Mouse (Mus musculus): Measurements from ENCODE around the gene Plin3. TPM values are rescaled to one million over a fixed set of nuclear protein-coding genes. Genes with fewer than 3 reads are reported as not detected.

The Plin3 gene
- total and polyA plus RNA-seq, 3 experiments, result 6.6 to 13.1 TPM; not detected in 1

DNA sequence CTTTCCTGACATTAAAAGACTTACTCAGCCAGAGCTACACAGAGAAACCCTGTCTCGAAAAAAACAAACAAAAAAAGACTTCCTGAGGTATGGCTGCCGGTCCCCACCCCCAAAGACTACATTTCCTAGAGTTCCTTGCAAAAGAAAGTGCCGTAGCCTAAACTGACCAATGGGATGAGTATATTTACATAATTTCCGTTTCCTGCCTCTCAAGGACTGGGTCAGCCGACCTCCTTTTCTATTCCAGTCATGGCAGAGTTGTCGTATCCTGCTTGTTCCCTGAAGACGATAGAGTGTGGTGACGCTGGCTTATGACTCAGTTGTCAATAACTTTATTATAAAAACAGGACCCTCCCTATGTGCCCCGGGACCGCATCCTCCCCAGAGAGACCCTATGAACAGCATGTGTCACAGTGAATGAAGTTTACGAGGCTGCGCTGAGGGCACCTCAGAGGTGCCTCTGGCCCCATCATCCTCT, 23.5 kb downstream of the Plin3 start:
- no peaks in the 10 kb centered on the region for H3K9me3 ChIP-seq (replicated peaks; ENCODE audit: insufficient read depth, low read length)
- peaks cover 0 to 7% of the 10 kb centered on the region in 2 experiments; a peak in 3 of 4 replicates for H3K36me3 ChIP-seq (ENCODE audit: control insufficient read depth in 1 of 2, insufficient read depth in 2 of 2, low read length in 2 of 2)
- peak; percentile 93 for DNase-seq (ENCODE audit: low read depth, low spot score)
- peaks cover 2% of the 10 kb centered on the region; the same call in 1 of the 2 replicates for H3K79me2 ChIP-seq (ENCODE audit: control insufficient read depth, insufficient read depth, low read length, poor library complexity)
- H3K4me3 ChIP-seq (ENCODE audit: control insufficient read depth in 1 of 2, insufficient read depth in 1 of 2, low read depth in 2 of 2, low read length in 2 of 2), result peak overlapping the region; percentile 72 to 74
- H3K27ac ChIP-seq (ENCODE audit: control insufficient read depth, low read depth, low read length), result peak overlapping the region; percentile 87
- peak overlapping the region; percentile 88 for H3K9ac ChIP-seq (ENCODE audit: control insufficient read depth, low read depth, low read length, poor library complexity, severe bottlenecking)
- TF ChIP-seq NELFE (IDR thresholded peaks at IDR 0.05; ENCODE audit: low read depth, low read length) (peak; percentile 84), SIN3A (IDR thresholded peaks at IDR 0.05; ENCODE audit: low read length) (peak; percentile 75), POLR2AphosphoS2 (IDR thresholded peaks at IDR 0.05; ENCODE audit: low read length) (peak; percentile 98), USF1 (IDR thresholded peaks at IDR 0.05; ENCODE audit: low read depth, low read length) (peak; percentile 63; the same call in 1 of the 2 replicates), ETS1 (IDR thresholded peaks at IDR 0.05; ENCODE audit: low read depth, low read length) (0 out of 2 replicates have a peak, but pooled peaks have one; percentile 7), KAT2A (conservative IDR thresholded peaks at IDR 0.05; ENCODE audit: low read depth, low read length) (peak; percentile 82), JUND (IDR thresholded peaks at IDR 0.05; ENCODE audit: low read depth, low read length) (no peak), MAZ (IDR thresholded peaks at IDR 0.05; ENCODE audit: low read depth, low read length) (no peak), MAX (IDR thresholded peaks at IDR 0.05; ENCODE audit: low read length) (0 out of 2 replicates have a peak, but pooled peaks have one; percentile 13), ELF1 (IDR thresholded peaks at IDR 0.05; ENCODE audit: low read depth, low read length) (peak; percentile 67), ZNF384 (IDR thresholded peaks at IDR 0.05; ENCODE audit: low read depth, low read length) (peak; percentile 55; the same call in 1 of the 2 replicates), EP300 (IDR thresholded peaks at IDR 0.05; ENCODE audit: low read depth in 1 of 2, low read length in 2 of 2) (no peak), USF2 (IDR thresholded peaks at IDR 0.05; ENCODE audit: borderline replicate concordance in 1 of 2, insufficient read depth in 1 of 2, low read depth in 1 of 2, low read length in 2 of 2) (no peak), ZMIZ1 (IDR thresholded peaks at IDR 0.05; ENCODE audit: low read depth, low read length) (peak; percentile 95), POLR2A (IDR thresholded peaks at IDR 0.05; ENCODE audit: control insufficient read depth in 1 of 2, insufficient read depth in 1 of 2, low read depth in 1 of 2, low read length in 2 of 2, poor library complexity in 1 of 2) (peak; percentile 63 to 94; a peak in 3 of 4 replicates), TBP (IDR thresholded peaks at IDR 0.05; ENCODE audit: low read depth, low read length) (peak; percentile 61), POLR2AphosphoS5 (IDR thresholded peaks at IDR 0.05; ENCODE audit: borderline replicate concordance, low read depth, low read length) (no peak), HCFC1 (IDR thresholded peaks at IDR 0.05; ENCODE audit: low read depth, low read length) (peak; percentile 97), ZC3H11A (IDR thresholded peaks at IDR 0.05; ENCODE audit: low read depth, low read length) (no peak), CHD2 (IDR thresholded peaks at IDR 0.05; ENCODE audit: low read length) (peak; percentile 47; the same call in 1 of the 2 replicates), TAL1 (IDR thresholded peaks at IDR 0.05; ENCODE audit: low read length) (no peak), TCF12 (IDR thresholded peaks at IDR 0.05; ENCODE audit: low read depth, low read length) (peak; percentile 15; the same call in 1 of the 2 replicates), CHD1 (IDR thresholded peaks at IDR 0.05; ENCODE audit: low read depth, low read length) (no peak)
- peaks cover 0 to 14% of the 10 kb centered on the region in 2 experiments; a peak in 2 of 4 replicates for H3K4me1 ChIP-seq (ENCODE audit: control insufficient read depth in 1 of 2, insufficient read depth in 2 of 2, low read length in 2 of 2)
- no peaks in the 10 kb centered on the region for H3K27me3 ChIP-seq (ENCODE audit: control insufficient read depth in 1 of 2, insufficient read depth in 2 of 2, low read length in 2 of 2)

All from MEL (cell line).